8 mouse cellular contexts compared by ENCODE assay signal in genomic region chr4:148130561-148131413, GRCm38 (mm10). TPM values are rescaled to one million over a fixed set of nuclear protein-coding genes. Genes with fewer than 3 reads are reported as not detected.
DNase-seq lines count a peak whose midpoint lies in the region; ATAC-seq and TF ChIP-seq lines count a peak whose summit lies in the region.

Gene Draxin, minus strand, starts transcription at chr4:148130698.

- peak in 1 of 2 experiments; percentile 29 for DNase-seq in cerebellum, adult 2 months
- DNase-seq in cerebellum, adult 11-12 months, result no peak
- peak; percentile 62 for DNase-seq in ES-CJ7 (ENCODE audit: low read depth, low spot score)
- peak; percentile 36 for DNase-seq in lung, postnatal 36 days
- no peak for DNase-seq in c-Kit-positive CD71-positive TER-119-positive erythroid progenitor cells, embryonic 14.5 days (ENCODE audit: low spot score)

- no peaks in the 10 kb centered on the region for H3K36me3 ChIP-seq in forebrain, embryonic 12.5 days (replicated peaks)
- no peaks in the 10 kb centered on the region for H3K36me3 ChIP-seq in kidney, embryonic 15.5 days
- H3K36me3 ChIP-seq in stomach, embryonic 14.5 days (ENCODE audit: control insufficient read depth, insufficient read depth, low read length), result no peaks in the 10 kb centered on the region

- H3K4me1 ChIP-seq in cerebellum, adult 2 months (ENCODE audit: control insufficient read depth, insufficient read depth, low read length), result no peaks in the 10 kb centered on the region; the same call in 1 of the 2 replicates
- peaks cover 47% of the 10 kb centered on the region for H3K4me1 ChIP-seq in forebrain, embryonic 12.5 days
- peaks cover 24% of the 10 kb centered on the region for H3K4me1 ChIP-seq in kidney, embryonic 15.5 days
- H3K4me1 ChIP-seq in stomach, embryonic 14.5 days (ENCODE audit: control insufficient read depth, insufficient read depth, low read length), result peaks cover 5% of the 10 kb centered on the region; the same call in 1 of the 2 replicates

- H3K4me3 ChIP-seq in cerebellum, adult 2 months (replicated peaks; ENCODE audit: insufficient read depth, low read depth, low read length), result peak within 1 kb of the TSS; percentile 29
- peak within 1 kb of the TSS; percentile 81 for H3K4me3 ChIP-seq in forebrain, embryonic 12.5 days (replicated peaks)
- peak within 1 kb of the TSS; percentile 71 for H3K4me3 ChIP-seq in kidney, embryonic 15.5 days (replicated peaks)
- H3K4me3 ChIP-seq in stomach, embryonic 14.5 days (ENCODE audit: low read depth, low read length), result peak within 1 kb of the TSS; percentile 67

- no peak within 1 kb of the TSS for H3K27ac ChIP-seq in cerebellum, adult 2 months (ENCODE audit: insufficient read depth, low read length)
- H3K27ac ChIP-seq in forebrain, embryonic 12.5 days, result peak within 1 kb of the TSS; percentile 96
- peak within 1 kb of the TSS; percentile 37; the same call in 1 of the 2 replicates for H3K27ac ChIP-seq in kidney, embryonic 15.5 days
- H3K27ac ChIP-seq in stomach, embryonic 14.5 days (ENCODE audit: low read length), result peak within 1 kb of the TSS; percentile 11; the same call in 1 of the 2 replicates

- H3K4me2 ChIP-seq in forebrain, embryonic 12.5 days, result peak within 1 kb of the TSS; percentile 91
- peak within 1 kb of the TSS; percentile 99 for H3K4me2 ChIP-seq in kidney, embryonic 15.5 days
- peak within 1 kb of the TSS; percentile 99 for H3K4me2 ChIP-seq in stomach, embryonic 14.5 days (replicated peaks; ENCODE audit: low read depth, low read length)

- WGBS in cerebellum, adult 2 months, result under 1% methylated on average over 62 of the region's 87 CpGs
- under 1% methylated on average over 76 of the region's 87 CpGs for WGBS in forebrain, embryonic 12.5 days
- under 1% methylated on average over 83 of the region's 87 CpGs for WGBS in kidney, embryonic 15.5 days
- under 1% methylated on average over 81 of the region's 87 CpGs for WGBS in stomach, embryonic 14.5 days

- ATAC-seq in forebrain, embryonic 12.5 days (ENCODE audit: low FRiP score), result peak; percentile 89
- ATAC-seq in kidney, embryonic 15.5 days (replicated peaks; ENCODE audit: low FRiP score), result peak; percentile 93
- peak; percentile 94 for ATAC-seq in stomach, embryonic 14.5 days (ENCODE audit: insufficient number of reproducible peaks, insufficient read depth, low FRiP score, low read depth)

- peak within 1 kb of the TSS; percentile 96 for H3K9ac ChIP-seq in forebrain, embryonic 12.5 days
- H3K9ac ChIP-seq in kidney, embryonic 15.5 days, result peak within 1 kb of the TSS; percentile 78
- peak within 1 kb of the TSS; percentile 61; the same call in 1 of the 2 replicates for H3K9ac ChIP-seq in stomach, embryonic 14.5 days (replicated peaks; ENCODE audit: low read depth, low read length)

- TF ChIP-seq POLR2A in cerebellum, adult 2 months (IDR thresholded peaks at IDR 0.05; ENCODE audit: borderline replicate concordance, insufficient read depth, low read length), result no peak

- no peak for TF ChIP-seq CTCF in cerebellum, adult 2 months (IDR thresholded peaks at IDR 0.05; ENCODE audit: borderline replicate concordance, insufficient read depth, low read depth, low read length)

- H3K9me3 ChIP-seq in forebrain, embryonic 12.5 days, result no peaks in the 10 kb centered on the region
- no peaks in the 10 kb centered on the region for H3K9me3 ChIP-seq in kidney, embryonic 15.5 days (replicated peaks)
- no peaks in the 10 kb centered on the region for H3K9me3 ChIP-seq in stomach, embryonic 14.5 days (ENCODE audit: control insufficient read depth, low read depth, low read length)

- H3K27me3 ChIP-seq in cerebellum, adult 2 months (ENCODE audit: control insufficient read depth, insufficient read depth, low read length), result no peaks in the 10 kb centered on the region
- H3K27me3 ChIP-seq in forebrain, embryonic 12.5 days, result peaks cover 32% of the 10 kb centered on the region
- peaks cover 53% of the 10 kb centered on the region for H3K27me3 ChIP-seq in kidney, embryonic 15.5 days
- H3K27me3 ChIP-seq in stomach, embryonic 14.5 days (ENCODE audit: control insufficient read depth, insufficient read depth, low read length), result peaks cover 20% of the 10 kb centered on the region

RNA-seq across cellular contexts. Expression of gene Draxin, which starts in this region (rescaled TPM):
- 0.30 and 0.33 TPM in 2 replicates for polyA plus RNA-seq in cerebellum, adult 2 months (2012; rRNA removed)
- 6.4 and 8.0 TPM in 2 replicates for polyA plus RNA-seq in forebrain, embryonic 12.5 days (2016; fragmentation: Nextera tagmentation; extraction: Ambion mirVana)
- 0.46 and 0.62 TPM in 2 replicates for polyA plus RNA-seq in kidney, embryonic 15.5 days (2015; fragmentation: Nextera tagmentation; extraction: Ambion mirVana)
- polyA plus RNA-seq in stomach, embryonic 14.5 days (2014; fragmentation: Nextera tagmentation; extraction: Ambion mirVana), result 0.07 and 0.20 TPM in 2 replicates

Comparison
In these comparisons a context has a peak if more than half of its experiments do, and no peak if none do; other contexts are left out.
1. Peak in ATAC-seq, H3K4me3 ChIP-seq, H3K27ac ChIP-seq, H3K9ac ChIP-seq and H3K4me2 ChIP-seq in kidney, embryonic 15.5 days; RNA of the gene not detected or under 1 TPM.
2. Peak in ATAC-seq, H3K4me3 ChIP-seq, H3K27ac ChIP-seq, H3K9ac ChIP-seq and H3K4me2 ChIP-seq in stomach, embryonic 14.5 days; RNA of the gene not detected or under 1 TPM.
3. DNase-seq: peak in ES-CJ7 (single experiment) and lung, postnatal 36 days (single experiment); none in cerebellum, adult 11-12 months (single experiment) and c-Kit-positive CD71-positive TER-119-positive erythroid progenitor cells, embryonic 14.5 days (single experiment).
4. H3K4me3 ChIP-seq: peak in every context shown above with its lines; median percentile 81 in forebrain, embryonic 12.5 days; 71 in kidney, embryonic 15.5 days; 67 in stomach, embryonic 14.5 days; 29 in cerebellum, adult 2 months.
5. Peak in every context shown above with its lines, with median percentiles within 50 percentile points of each other: ATAC-seq, H3K4me2 ChIP-seq and H3K9ac ChIP-seq.